Mouse (Mus musculus) neural tube, embryonic 11.5 days (tissue): ENCODE measurements around the gene Mfsd14b. TPM values are rescaled to one million over a fixed set of nuclear protein-coding genes. Genes with fewer than 3 reads are reported as not detected.

Experiments used
- ATAC-seq: fragments of 200-750 bp; cut with Nextera tagmentation; 2 replicates; pipeline ENCODE4 v1.8.0; 2017; ENCODE audit warnings: moderate number of reproducible peaks, mild to moderate bottlenecking, moderate TSS enrichment, moderate library complexity; ENCODE audit not compliant: insufficient read depth, low FRiP score, low TSS enrichment
- DNase-seq: peaks from one replicate; pipeline ENCODE4 v3.0.0-alpha.2; 2015; ENCODE audit warnings: low spot score
- H3K27ac ChIP-seq: fragments of 300-500 bp; sonication (generic); 2 replicates; pipeline ENCODE4 v1.5.1; 2014; ENCODE audit warnings: low read depth, mild to moderate bottlenecking, low read length
- H3K27me3 ChIP-seq: fragments of 300-500 bp; sonication (generic); 2 replicates; pipeline ENCODE4 v1.6.1; 2014; ENCODE audit warnings: mild to moderate bottlenecking, low read length, mixed read lengths; ENCODE audit not compliant: control insufficient read depth, insufficient read depth
- H3K36me3 ChIP-seq: fragments of 300-500 bp; sonication (generic); 2 replicates; pipeline ENCODE4 v1.6.1; 2014; ENCODE audit warnings: mild to moderate bottlenecking, low read length, moderate library complexity, mixed read lengths; ENCODE audit not compliant: control insufficient read depth, insufficient read depth
- H3K4me1 ChIP-seq: fragments of 300-500 bp; sonication (generic); 2 replicates; pipeline ENCODE4 v1.6.1; 2014; ENCODE audit warnings: low read length, mixed read lengths; ENCODE audit not compliant: control insufficient read depth, insufficient read depth
- H3K4me2 ChIP-seq: fragments of 300-500 bp; sonication (generic); 2 replicates; pipeline ENCODE4 v1.6.1; 2014; ENCODE audit warnings: low read depth, mild to moderate bottlenecking, moderate library complexity
- H3K4me3 ChIP-seq: fragments of 300-500 bp; sonication (generic); 2 replicates; pipeline ENCODE4 v1.5.1; 2014; ENCODE audit warnings: low read depth, low read length
- H3K9ac ChIP-seq: fragments of 300-500 bp; sonication (generic); 2 replicates; pipeline ENCODE4 v1.6.1; 2014; ENCODE audit warnings: mild to moderate bottlenecking, low read length
- H3K9me3 ChIP-seq: fragments of 300-500 bp; sonication (generic); 2 replicates; pipeline ENCODE4 v1.6.1; 2016; ENCODE audit warnings: low read length; ENCODE audit not compliant: control insufficient read depth
- WGBS: fragments of 180-500 bp; shearing (Covaris S2); extraction: QIAGEN DNeasy Blood & Tissue Kit; methylation state at CpG from one replicate; pipeline ENCODE4 v1.1.7; 2014; 5-methylcytosine and 5-hydroxymethylcytosine counted together
- polyA plus RNA-seq: library from polyadenylated mRNA; unstranded; fragments of >200 nt; fragmentation: Nextera tagmentation; extraction: Ambion mirVana; gene quantifications from 2 replicates; pipeline ENCODE4 v1.2.1, GENCODE M21; 2014

Mfsd14b gene
- polyA plus RNA-seq, 1 experiment from 2014 or later, result 43.0 TPM

DNA sequence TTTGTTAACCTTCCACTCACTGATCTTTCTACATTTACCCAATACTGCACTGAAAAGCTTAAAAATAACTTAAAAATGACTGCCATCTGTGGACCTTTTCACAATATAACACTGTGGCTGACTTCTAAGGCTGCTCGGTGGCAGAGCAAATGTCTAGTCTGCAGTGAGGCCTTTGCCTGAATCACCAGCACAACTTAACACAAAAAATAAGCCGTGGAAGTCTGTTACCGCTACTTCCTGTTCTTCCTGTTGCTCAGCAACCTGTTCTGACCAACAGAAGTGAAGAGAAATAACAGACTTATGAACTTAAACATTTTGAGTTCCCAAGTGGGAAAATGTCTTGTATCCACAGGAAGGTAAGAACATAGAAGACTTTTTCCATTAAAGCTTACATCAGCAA is 11.5 kb downstream of the Mfsd14b start:
- Histone ChIP-seq H3K9me3 (peaks cover 8% of the 10 kb centered on the region; the same call in 1 of the 2 replicates), H3K9ac (no peak overlapping the region), H3K27me3 (no peaks in the 10 kb centered on the region), H3K36me3 (no peaks in the 10 kb centered on the region), H3K27ac (no peak overlapping the region), H3K4me3 (no peak overlapping the region), H3K4me1 (no peaks in the 10 kb centered on the region), H3K4me2 (no peak overlapping the region)
- no peak for DNase-seq
- ATAC-seq, result no peak
- WGBS, result 96% methylated on average over 3 of the region's 3 CpGs

DNA sequence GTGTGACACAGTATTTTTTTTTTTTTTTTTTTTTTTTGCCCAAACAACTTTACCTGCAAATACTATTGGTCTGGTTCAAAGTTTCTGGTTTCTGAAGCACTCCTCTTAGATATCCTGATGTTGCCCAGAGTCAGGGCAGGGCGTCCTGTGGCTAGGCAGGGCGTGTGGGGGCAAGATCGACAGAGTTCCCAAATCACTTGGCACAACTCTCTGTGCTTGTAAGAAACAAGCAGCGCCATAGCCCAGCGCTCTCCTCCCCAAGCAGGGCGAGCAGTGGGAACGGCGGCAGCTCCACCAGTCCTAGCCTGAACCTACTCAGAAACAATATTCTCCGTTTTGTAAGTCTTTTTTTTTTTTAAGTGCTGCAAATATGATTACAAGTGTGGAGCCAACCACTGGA is 12.1 kb downstream of the Mfsd14b start:
- DNase-seq, result no peak
- Histone ChIP-seq H3K9ac (no peak overlapping the region), H3K4me1 (no peaks in the 10 kb centered on the region), H3K27ac (no peak overlapping the region), H3K36me3 (no peaks in the 10 kb centered on the region), H3K27me3 (no peaks in the 10 kb centered on the region), H3K4me3 (no peak overlapping the region), H3K9me3 (peaks cover 8% of the 10 kb centered on the region; the same call in 1 of the 2 replicates), H3K4me2 (no peak overlapping the region)
- no peak for ATAC-seq
- WGBS, result 93% methylated on average over 9 of the region's 9 CpGs

DNA sequence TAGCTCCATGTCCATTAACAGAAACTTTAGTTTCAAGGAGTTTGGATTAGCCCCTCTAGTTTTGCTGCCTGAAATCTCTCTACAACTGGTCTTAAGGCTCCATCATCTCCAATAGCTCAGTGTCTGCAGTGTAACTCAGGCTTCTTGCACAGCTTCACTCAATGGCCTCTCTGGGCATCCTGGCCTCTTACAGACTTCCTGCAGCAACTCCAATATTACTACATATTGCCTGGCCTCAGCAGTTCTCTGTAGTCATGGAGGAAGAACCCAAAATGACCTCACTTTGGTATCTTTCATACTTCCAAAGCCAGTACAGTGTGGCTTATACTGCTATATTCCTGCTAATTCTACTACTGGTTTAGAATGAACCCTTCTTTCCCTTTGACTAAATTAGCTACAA is 15.8 kb downstream of the Mfsd14b start:
- Histone ChIP-seq H3K9ac (no peak overlapping the region), H3K36me3 (no peaks in the 10 kb centered on the region), H3K27me3 (no peaks in the 10 kb centered on the region), H3K9me3 (peaks cover 8% of the 10 kb centered on the region; the same call in 1 of the 2 replicates), H3K4me3 (no peak overlapping the region), H3K4me1 (no peaks in the 10 kb centered on the region), H3K27ac (no peak overlapping the region), H3K4me2 (no peak overlapping the region)
- DNase-seq (no peak), ATAC-seq (no peak)

DNA sequence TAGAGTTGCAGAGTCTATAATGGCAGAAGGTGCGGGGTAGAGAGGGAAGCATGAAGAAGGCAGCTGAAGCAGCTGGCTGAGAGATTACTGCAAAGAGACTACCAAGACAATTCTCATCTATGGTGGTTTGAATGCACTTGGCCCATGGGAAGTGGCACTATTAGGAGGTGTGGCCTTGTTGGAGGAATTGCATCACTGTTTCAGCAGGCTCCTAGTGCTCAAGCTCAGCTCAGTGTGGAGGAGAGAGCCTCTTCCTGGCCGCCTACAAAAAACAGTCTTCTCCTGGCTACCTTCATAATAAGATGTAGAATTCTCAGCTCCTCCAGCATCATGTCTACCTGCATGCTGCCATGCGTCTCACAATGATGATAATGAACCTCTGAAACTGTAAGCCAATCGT is 16.9 kb downstream of the Mfsd14b start:
- H3K36me3 ChIP-seq, result no peaks in the 10 kb centered on the region
- no peak overlapping the region for H3K27ac ChIP-seq
- no peaks in the 10 kb centered on the region for H3K4me1 ChIP-seq
- ATAC-seq (no peak), DNase-seq (no peak)
- H3K27me3 ChIP-seq, result no peaks in the 10 kb centered on the region
- H3K4me3 ChIP-seq, result no peak overlapping the region
- no peak overlapping the region for H3K9ac ChIP-seq
- H3K4me2 ChIP-seq, result no peak overlapping the region
- WGBS, result 88% methylated on average over 4 of the region's 4 CpGs
- peaks cover 10% of the 10 kb centered on the region; the same call in 1 of the 2 replicates for H3K9me3 ChIP-seq

DNA sequence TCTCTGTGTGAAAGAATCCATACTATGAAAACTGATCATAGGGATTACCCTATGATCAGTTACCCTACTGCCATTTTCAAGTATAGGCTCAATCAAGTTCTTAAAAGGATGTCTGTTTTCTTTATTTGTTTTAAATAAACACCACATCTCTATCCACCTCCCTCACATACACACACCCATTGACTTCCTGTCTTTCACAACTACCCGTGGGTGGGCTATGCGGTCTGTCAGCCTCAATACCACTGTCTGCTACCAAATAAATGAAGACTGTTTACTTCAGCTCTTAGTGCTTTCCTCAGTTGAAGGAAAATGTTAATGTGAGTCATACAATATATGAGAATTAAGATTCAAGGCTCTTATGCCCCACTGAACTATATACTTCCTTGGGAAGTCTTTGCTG is 42.8 kb downstream of the Mfsd14b start:
- ATAC-seq, result no peak
- no peak overlapping the region for H3K9ac ChIP-seq
- H3K9me3 ChIP-seq, result no peaks in the 10 kb centered on the region
- no peak overlapping the region for H3K4me3 ChIP-seq
- H3K4me1 ChIP-seq, result no peaks in the 10 kb centered on the region
- DNase-seq, result no peak
- H3K27me3 ChIP-seq, result no peaks in the 10 kb centered on the region
- peaks cover 2% of the 10 kb centered on the region; the same call in 1 of the 2 replicates for H3K36me3 ChIP-seq
- no peak overlapping the region for H3K4me2 ChIP-seq
- 82% methylated on average over 2 of the region's 2 CpGs for WGBS
- no peak overlapping the region for H3K27ac ChIP-seq

DNA sequence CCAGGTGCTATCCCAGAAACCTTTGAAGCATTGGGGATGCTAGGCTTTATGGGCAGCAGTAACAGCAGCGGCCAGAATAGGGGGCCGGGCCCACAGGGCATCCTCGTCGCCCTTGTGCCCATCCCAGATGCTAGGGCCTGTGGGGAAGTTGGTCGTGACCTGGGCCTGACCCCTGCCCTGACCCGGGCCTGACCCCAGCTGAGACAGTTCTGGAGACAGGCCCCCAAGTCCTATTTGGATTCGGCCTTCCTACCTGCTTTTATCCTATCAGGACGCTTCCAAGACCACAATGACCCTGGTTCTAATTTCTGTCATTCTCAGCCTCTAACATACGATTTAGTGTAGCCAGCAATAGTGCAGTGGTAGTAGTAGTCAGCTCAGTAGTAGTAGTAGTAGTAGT is 60.1 kb downstream of the Mfsd14b start, which contains the start of gene Prss47:
TSS of gene Prss47 (minus strand) at position 101 of the 400 bp plus-strand sequence.
- H3K9ac ChIP-seq, result no peak within 1 kb of the TSS
- H3K4me3 ChIP-seq, result no peak within 1 kb of the TSS
- no peak within 1 kb of the TSS for H3K27ac ChIP-seq
- no peaks in the 10 kb centered on the region for H3K4me1 ChIP-seq
- H3K27me3 ChIP-seq, result no peaks in the 10 kb centered on the region
- ATAC-seq (no peak), DNase-seq (no peak)
- H3K9me3 ChIP-seq, result no peaks in the 10 kb centered on the region
- no peak within 1 kb of the TSS for H3K4me2 ChIP-seq
- H3K36me3 ChIP-seq, result no peaks in the 10 kb centered on the region
- 90% methylated on average over 9 of the region's 9 CpGs for WGBS

DNA sequence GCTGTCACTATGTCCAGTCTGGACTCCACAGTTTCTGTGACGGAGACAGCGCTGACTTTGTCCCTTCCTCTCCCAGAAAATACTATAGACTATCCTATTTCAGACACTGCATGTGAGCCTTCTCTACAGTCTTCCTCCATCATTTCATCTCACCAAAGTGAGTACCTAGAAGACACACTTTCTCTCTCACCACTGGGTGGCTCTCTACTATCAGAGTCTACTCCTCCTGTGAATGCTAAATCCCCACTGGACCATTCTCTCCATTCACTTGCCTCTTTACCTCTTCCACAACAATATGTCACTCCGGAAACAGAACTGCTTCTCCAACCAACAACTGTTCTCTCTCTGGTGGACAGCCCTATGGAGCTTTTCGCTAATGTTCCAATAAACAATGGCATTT is 77.7 kb downstream of the Mfsd14b start:
- WGBS, result 63% methylated on average over 4 of the region's 4 CpGs
- Histone ChIP-seq H3K4me1 (no peaks in the 10 kb centered on the region), H3K9ac (no peak overlapping the region), H3K27me3 (no peaks in the 10 kb centered on the region), H3K36me3 (no peaks in the 10 kb centered on the region), H3K4me3 (no peak overlapping the region), H3K9me3 (no peaks in the 10 kb centered on the region), H3K27ac (no peak overlapping the region), H3K4me2 (no peak overlapping the region)
- ATAC-seq (no peak), DNase-seq (no peak)

DNA sequence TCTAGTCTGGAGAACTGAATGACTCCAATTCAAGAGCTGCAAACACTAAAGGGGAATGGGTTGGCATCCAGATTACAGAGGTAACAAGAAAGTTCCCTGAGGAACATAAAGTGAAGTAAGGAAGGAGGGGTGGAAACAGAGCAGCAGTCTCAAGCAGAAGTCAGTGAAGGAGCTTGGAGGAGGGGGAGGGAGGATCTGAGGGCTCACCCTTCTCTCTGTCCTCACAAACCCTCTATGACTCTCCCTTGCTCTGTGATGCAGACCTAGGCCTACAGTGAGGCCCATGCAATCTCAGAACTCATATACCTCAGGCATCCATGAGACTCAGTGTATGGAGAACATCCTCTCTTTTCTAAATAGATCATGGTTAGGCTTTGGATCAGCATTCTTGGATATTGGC is 80.0 kb downstream of the Mfsd14b start, which contains the start of gene Spata31d1c:
TSS of gene Spata31d1c (plus strand) at position 301 of the 400 bp plus-strand sequence.
- DNase-seq (no peak), ATAC-seq (no peak)
- Histone ChIP-seq H3K9me3 (no peaks in the 10 kb centered on the region), H3K27ac (no peak within 1 kb of the TSS), H3K9ac (no peak within 1 kb of the TSS), H3K4me2 (no peak within 1 kb of the TSS), H3K4me3 (no peak within 1 kb of the TSS), H3K4me1 (no peaks in the 10 kb centered on the region), H3K36me3 (no peaks in the 10 kb centered on the region), H3K27me3 (no peaks in the 10 kb centered on the region)
